Mouse (Mus musculus) cerebellum, postnatal 36 days (tissue): Measurements from ENCODE around the gene Glul.

Experiments used
- DNase-seq, 2 experiments: peaks; one replicate each; pipeline ENCODE4 v3.0.0; 2021 to 2022; ENCODE audit warnings: mixed read lengths in 2 of 2

Glul gene

GRCm38 (mm10) chr1:153910423-153910822 lies 10.7 kb downstream of the Glul start:
- no peak for DNase-seq

- no peak for DNase-seq
These were observed 11.6 kb downstream of the Glul start for GRCm38 (mm10) chr1:153911276-153911795.

- DNase-seq: no peak
These were observed 14.1 kb downstream of the Glul start for GRCm38 (mm10) chr1:153913869-153914268.

- DNase-seq: no peak
These were observed 18.9 kb downstream of the Glul start for GRCm38 (mm10) chr1:153918521-153919206.

- no peak for DNase-seq
These were observed 21.9 kb downstream of the Glul start for GRCm38 (mm10) chr1:153921642-153922041.

- DNase-seq: no peak
These were observed 22.9 kb downstream of the Glul start for GRCm38 (mm10) chr1:153922571-153923021.

GRCm38 (mm10) chr1:153924395-153925385 lies 24.9 kb downstream of the Glul start:
- no peak for DNase-seq

- DNase-seq: no peak
These were observed 30.7 kb downstream of the Glul start for GRCm38 (mm10) chr1:153930431-153930830.

- no peak for DNase-seq
These were observed 34.0 kb downstream of the Glul start for GRCm38 (mm10) chr1:153933772-153934171.

- no peak for DNase-seq
These were observed 36.2 kb downstream of the Glul start for GRCm38 (mm10) chr1:153935844-153936380.

GRCm38 (mm10) chr1:153937025-153937424 lies 37.3 kb downstream of the Glul start:
- no peak for DNase-seq

- no peak for DNase-seq
These were observed 41.2 kb downstream of the Glul start for GRCm38 (mm10) chr1:153940986-153941385.

GRCm38 (mm10) chr1:153945181-153945580 lies 45.4 kb downstream of the Glul start:
- DNase-seq: no peak

GRCm38 (mm10) chr1:153946971-153947370 lies 47.2 kb downstream of the Glul start:
- DNase-seq: no peak

GRCm38 (mm10) chr1:153947837-153948236 lies 48.1 kb downstream of the Glul start:
- no peak for DNase-seq

- no peak for DNase-seq
These were observed 53.5 kb downstream of the Glul start for GRCm38 (mm10) chr1:153953232-153953631.

GRCm38 (mm10) chr1:153953797-153954196 lies 54.1 kb downstream of the Glul start:
- DNase-seq: no peak

GRCm38 (mm10) chr1:153957850-153958249 lies 58.1 kb downstream of the Glul start:
- no peak for DNase-seq
